Mouse (Mus musculus): ENCODE data around the gene Keap1.

- TF ChIP-seq POLR2A (IDR thresholded peaks at IDR 0.05; ENCODE audit: low read depth, low read length) (peak; percentile 86), CTCF (IDR thresholded peaks at IDR 0.05; ENCODE audit: extremely low read depth, insufficient read depth, insufficient read length, insufficient replicate concordance) (no peak)
These were observed 25.9 kb upstream of the Keap1 start, which contains the start of gene Atg4d for GRCm38 (mm10) chr9:21265000-21265561.
